12 mouse cellular contexts compared by ENCODE assay signal in genomic region chr11:88570715-88571202, GRCm38 (mm10).
DNase-seq lines count a peak whose midpoint lies in the region; ATAC-seq and TF ChIP-seq lines count a peak whose summit lies in the region.
"Had no signal": no experiment of that assay in that cellular context is flagged by ENCODE, and none has a peak within 500 bp of the region (broad histone marks: within the 10 kb centered on the region; RNA-seq: fewer than 3 reads in every experiment).

No protein-coding gene starts in this region.

- H3K9ac ChIP-seq in embryonic facial prominence, embryonic 12.5 days: no peak overlapping the region
- no peak overlapping the region for H3K9ac ChIP-seq in lung, postnatal 0 days (replicated peaks; ENCODE audit: low read depth)
- no peak overlapping the region for H3K9ac ChIP-seq in stomach, embryonic 16.5 days (ENCODE audit: low read length)
- H3K9ac ChIP-seq: forebrain, embryonic 13.5 days; lung, embryonic 15.5 days had no signal

- peaks cover 40% of the 10 kb centered on the region for H3K4me1 ChIP-seq in embryonic facial prominence, embryonic 12.5 days
- H3K4me1 ChIP-seq in embryonic facial prominence, embryonic 10.5 days: peaks cover 87% of the 10 kb centered on the region
- peaks cover 2% of the 10 kb centered on the region for H3K4me1 ChIP-seq in lung, postnatal 0 days (ENCODE audit: insufficient read depth, low read depth, low read length)
- H3K4me1 ChIP-seq in stomach, embryonic 16.5 days (ENCODE audit: control insufficient read depth, insufficient read depth, low read length): 0 out of 2 replicates have a peak, but pooled peaks cover 3% of the 10 kb centered on the region

- ATAC-seq in embryonic facial prominence, embryonic 12.5 days (ENCODE audit: insufficient number of reproducible peaks, insufficient read depth, low FRiP score, low TSS enrichment): peak; percentile 47; the same call in 1 of the 2 replicates
- peak; percentile 69 for ATAC-seq in lung, postnatal 0 days
- ATAC-seq in stomach, embryonic 16.5 days (ENCODE audit: insufficient read depth, low FRiP score): peak; percentile 58; the same call in 1 of the 2 replicates
- ATAC-seq: forebrain, embryonic 13.5 days had no signal

- H3K4me3 ChIP-seq in embryonic facial prominence, embryonic 12.5 days: no peak overlapping the region
- H3K4me3 ChIP-seq in embryonic facial prominence, embryonic 10.5 days: no peak overlapping the region
- H3K4me3 ChIP-seq in lung, postnatal 0 days (ENCODE audit: low read depth, low read length): no peak overlapping the region
- no peak overlapping the region for H3K4me3 ChIP-seq in stomach, embryonic 16.5 days (replicated peaks; ENCODE audit: low read length)
- H3K4me3 ChIP-seq: forebrain, embryonic 13.5 days; lung, embryonic 15.5 days had no signal

- no peaks in the 10 kb centered on the region for H3K36me3 ChIP-seq in embryonic facial prominence, embryonic 12.5 days
- peaks cover 22% of the 10 kb centered on the region for H3K36me3 ChIP-seq in embryonic facial prominence, embryonic 10.5 days (replicated peaks)
- no peaks in the 10 kb centered on the region for H3K36me3 ChIP-seq in lung, postnatal 0 days (ENCODE audit: insufficient read depth, low read length)
- no peaks in the 10 kb centered on the region for H3K36me3 ChIP-seq in stomach, embryonic 16.5 days (ENCODE audit: control insufficient read depth, insufficient read depth, low read length)
- H3K36me3 ChIP-seq: lung, embryonic 15.5 days had no signal

- 83% methylated on average over 6 of the region's 6 CpGs for WGBS in embryonic facial prominence, embryonic 12.5 days
- WGBS in embryonic facial prominence, embryonic 10.5 days: 83% methylated on average over 6 of the region's 6 CpGs
- WGBS in lung, postnatal 0 days: 69% methylated on average over 6 of the region's 6 CpGs
- WGBS in stomach, embryonic 16.5 days: 71% methylated on average over 6 of the region's 6 CpGs

- no peak overlapping the region for H3K27ac ChIP-seq in embryonic facial prominence, embryonic 12.5 days
- no peak overlapping the region for H3K27ac ChIP-seq in embryonic facial prominence, embryonic 10.5 days (replicated peaks)
- no peak overlapping the region for H3K27ac ChIP-seq in lung, postnatal 0 days (ENCODE audit: low read length)
- H3K27ac ChIP-seq in stomach, embryonic 16.5 days (ENCODE audit: low read length): no peak overlapping the region
- H3K27ac ChIP-seq: forebrain, embryonic 13.5 days; lung, embryonic 15.5 days had no signal

- no peak for TF ChIP-seq EP300 in lung, postnatal 0 days (IDR thresholded peaks at IDR 0.05)

- TF ChIP-seq CTCF in lung, postnatal 0 days (IDR thresholded peaks at IDR 0.05): no peak

- H3K27me3 ChIP-seq in embryonic facial prominence, embryonic 12.5 days: no peaks in the 10 kb centered on the region
- no peaks in the 10 kb centered on the region for H3K27me3 ChIP-seq in embryonic facial prominence, embryonic 10.5 days (replicated peaks; ENCODE audit: low read depth, poor library complexity, severe bottlenecking)
- no peaks in the 10 kb centered on the region for H3K27me3 ChIP-seq in lung, postnatal 0 days (replicated peaks; ENCODE audit: insufficient read depth, low read length)
- no peaks in the 10 kb centered on the region for H3K27me3 ChIP-seq in stomach, embryonic 16.5 days (ENCODE audit: control insufficient read depth, insufficient read depth, low read length)
- H3K27me3 ChIP-seq: forebrain, embryonic 13.5 days; lung, embryonic 15.5 days had no signal

- no peaks in the 10 kb centered on the region for H3K9me3 ChIP-seq in embryonic facial prominence, embryonic 12.5 days
- no peaks in the 10 kb centered on the region for H3K9me3 ChIP-seq in embryonic facial prominence, embryonic 10.5 days
- H3K9me3 ChIP-seq in lung, postnatal 0 days (ENCODE audit: low read length): no peaks in the 10 kb centered on the region
- no peaks in the 10 kb centered on the region for H3K9me3 ChIP-seq in stomach, embryonic 16.5 days (replicated peaks; ENCODE audit: control insufficient read depth, low read length)
- H3K9me3 ChIP-seq: forebrain, embryonic 13.5 days; lung, embryonic 15.5 days had no signal

- no peak overlapping the region for H3K4me2 ChIP-seq in embryonic facial prominence, embryonic 12.5 days (replicated peaks)
- H3K4me2 ChIP-seq in lung, postnatal 0 days (replicated peaks; ENCODE audit: low read depth, low read length): no peak overlapping the region
- H3K4me2 ChIP-seq in stomach, embryonic 16.5 days (ENCODE audit: low read depth, low read length): no peak overlapping the region
- H3K4me2 ChIP-seq: forebrain, embryonic 13.5 days; lung, embryonic 15.5 days had no signal

- no peak for DNase-seq in embryonic facial prominence, embryonic 10.5 days (ENCODE audit: low spot score)
- no peak for DNase-seq in lung, postnatal 0 days (ENCODE audit: low spot score)
- no peak for DNase-seq in lung, adult 18-20 months
- peak; percentile 67 to 77 for DNase-seq in heart, adult 9 months (ENCODE audit: low spot score in 2 of 2)
- DNase-seq in layer of hippocampus, adult 11-12 months (ENCODE audit: low spot score): no peak
- no peak for DNase-seq in layer of hippocampus, postnatal 14 days (ENCODE audit: low spot score in 2 of 2)
- DNase-seq: kidney, postnatal 4 days; thymus, postnatal 25 days had no signal

Comparison
In these comparisons a context has a peak if more than half of its experiments do, and no peak if none do; other contexts are left out.
1. DNase-seq: peak in heart, adult 9 months (2 of 2); none in embryonic facial prominence, embryonic 10.5 days (single experiment), lung, postnatal 0 days (single experiment), lung, adult 18-20 months (0 of 2), layer of hippocampus, adult 11-12 months (single experiment) and layer of hippocampus, postnatal 14 days (0 of 2).
2. Peak in every context shown above with its lines, with median percentiles within 50 percentile points of each other: ATAC-seq.